Mouse (Mus musculus) liver, postnatal 0 days (tissue): ENCODE measurements around the gene Cdc6.

Experiments
- CTCF ChIP-seq: sonication (generic); IDR thresholded peaks from 2 replicates; pipeline ENCODE4 v1.5.1; 2016; ENCODE audit warnings: antibody characterized with exemption, low read depth
- EP300 ChIP-seq: IDR thresholded peaks from 2 replicates; pipeline ENCODE4 v1.6.1; 2016; ENCODE audit warnings: antibody characterized with exemption, low read depth, mild to moderate bottlenecking

- TF ChIP-seq CTCF: no peak
- no peak for TF ChIP-seq EP300
Measured at GRCm38 (mm10) chr11:98925868-98926311, 18.3 kb downstream of the Cdc6 start.
